Mouse (Mus musculus) liver, embryonic 11.5 days (tissue): Measurements from ENCODE around the gene Upb1. TPM values are rescaled to one million over a fixed set of nuclear protein-coding genes. Genes with fewer than 3 reads are reported as not detected.
"Not testable (repeated sequence)": the region's sequence is repeated elsewhere in the genome, so short reads cannot be mapped to it uniquely, and the experiment has no call there.

Experiments
- ATAC-seq: fragments of 200-750 bp; cut with Nextera tagmentation; replicated peaks from 2 replicates; pipeline ENCODE4 v1.8.0; 2017; ENCODE audit warnings: moderate number of reproducible peaks, mild to moderate bottlenecking, moderate TSS enrichment, moderate library complexity; ENCODE audit not compliant: low FRiP score
- DNase-seq: peaks from one replicate; pipeline ENCODE4 v3.0.0-alpha.2; 2017; ENCODE audit warnings: low spot score
- H3K27ac ChIP-seq: fragments of 300-500 bp; sonication (generic); 2 replicates; pipeline ENCODE4 v1.5.1; 2014; ENCODE audit warnings: mild to moderate bottlenecking, low read depth, low read length, control low read depth
- H3K27me3 ChIP-seq: fragments of 300-500 bp; sonication (generic); replicated peaks from 2 replicates; pipeline ENCODE4 v1.6.1; 2014; ENCODE audit warnings: low read length, mixed read lengths; ENCODE audit not compliant: control insufficient read depth, insufficient read depth
- H3K36me3 ChIP-seq: fragments of 300-500 bp; sonication (generic); 2 replicates; pipeline ENCODE4 v1.6.1; 2014; ENCODE audit warnings: mild to moderate bottlenecking, low read length, moderate library complexity, mixed read lengths; ENCODE audit not compliant: control insufficient read depth, insufficient read depth
- H3K4me1 ChIP-seq: fragments of 300-500 bp; sonication (generic); replicated peaks from 2 replicates; pipeline ENCODE4 v1.6.1; 2014; ENCODE audit warnings: low read length, mixed read lengths; ENCODE audit not compliant: control insufficient read depth, insufficient read depth
- H3K4me2 ChIP-seq: fragments of 300-500 bp; sonication (generic); 2 replicates; pipeline ENCODE4 v1.6.1; 2014; ENCODE audit warnings: mild to moderate bottlenecking, control low read depth, moderate library complexity
- H3K4me3 ChIP-seq: fragments of 300-500 bp; sonication (generic); 2 replicates; pipeline ENCODE4 v1.5.1; 2014; ENCODE audit warnings: low read depth, low read length, control low read depth
- H3K9ac ChIP-seq: fragments of 300-500 bp; sonication (generic); 2 replicates; pipeline ENCODE4 v1.6.1; 2014; ENCODE audit warnings: low read depth, low read length, control low read depth
- H3K9me3 ChIP-seq: fragments of 300-500 bp; sonication (generic); 2 replicates; pipeline ENCODE4 v1.6.1; 2016; ENCODE audit warnings: low read length, inconsistent platforms, mixed read lengths; ENCODE audit not compliant: control insufficient read depth
- whole genome bisulfite sequencing: fragments of 180-500 bp; shearing (Covaris S2); extraction: QIAGEN DNeasy Blood & Tissue Kit; methylation state at CpG from one replicate; pipeline ENCODE4 v1.1.7; 2014; 5-methylcytosine and 5-hydroxymethylcytosine counted together
- polyA plus RNA-seq: library from polyadenylated mRNA; unstranded; fragments of >200 nt; fragmentation: Nextera tagmentation; extraction: Ambion mirVana; gene quantifications from 2 replicates; pipeline ENCODE4 v1.2.1, GENCODE M21; 2014

Upb1 gene
- 5.5 and 5.7 TPM in 2 replicates for polyA plus RNA-seq

GRCm38 (mm10) chr10:75400958-75401357 lies at the start of gene Upb1:
TSS of gene Upb1 (plus strand) at chr10:75401115.
- H3K36me3 ChIP-seq, result no peaks in the 10 kb centered on the region
- no peak within 1 kb of the TSS for H3K9ac ChIP-seq
- no peak within 1 kb of the TSS for H3K4me2 ChIP-seq
- no peak within 1 kb of the TSS for H3K4me3 ChIP-seq
- ATAC-seq (no peak), DNase-seq (no peak)
- WGBS, result 74% methylated on average over 4 of the region's 4 CpGs
- H3K27me3 ChIP-seq, result no peaks in the 10 kb centered on the region
- H3K27ac ChIP-seq, result no peak within 1 kb of the TSS
- no peaks in the 10 kb centered on the region for H3K9me3 ChIP-seq
- H3K4me1 ChIP-seq, result peaks cover 6% of the 10 kb centered on the region; the same call in 1 of the 2 replicates

GRCm38 (mm10) chr10:75352541-75352940 lies 48.4 kb upstream of the Upb1 start:
- Histone ChIP-seq H3K4me2 (no peak overlapping the region), H3K4me1 (no peaks in the 10 kb centered on the region), H3K9me3 (no peaks in the 10 kb centered on the region), H3K36me3 (no peaks in the 10 kb centered on the region), H3K27ac (no peak overlapping the region), H3K9ac (no peak overlapping the region), H3K4me3 (no peak overlapping the region), H3K27me3 (no peaks in the 10 kb centered on the region)
- no peak for DNase-seq
- no peak for ATAC-seq
- 91% methylated on average over 12 of the region's 12 CpGs for WGBS

GRCm38 (mm10) chr10:75353838-75354241 lies 47.1 kb upstream of the Upb1 start:
- peak; percentile 23; the same call in 1 of the 2 replicates for ATAC-seq
- not testable (repeated sequence) for H3K27me3 ChIP-seq, DNase-seq, H3K4me2 ChIP-seq, H3K4me3 ChIP-seq, H3K9ac ChIP-seq, H3K27ac ChIP-seq, H3K9me3 ChIP-seq, H3K36me3 ChIP-seq, H3K4me1 ChIP-seq
- WGBS, result 37% methylated on average over 8 of the region's 9 CpGs

- no peaks in the 10 kb centered on the region for H3K36me3 ChIP-seq
- WGBS, result 52% methylated on average over 4 of the region's 4 CpGs
- H3K4me2 ChIP-seq, result no peak overlapping the region
- DNase-seq, result no peak
- no peak for ATAC-seq
- H3K4me1 ChIP-seq, result no peaks in the 10 kb centered on the region
- no peaks in the 10 kb centered on the region for H3K27me3 ChIP-seq
- H3K9ac ChIP-seq, result no peak overlapping the region
- H3K9me3 ChIP-seq, result no peaks in the 10 kb centered on the region
- no peak overlapping the region for H3K4me3 ChIP-seq
- no peak overlapping the region for H3K27ac ChIP-seq
Measured at GRCm38 (mm10) chr10:75355341-75355740, 45.6 kb upstream of the Upb1 start.

GRCm38 (mm10) chr10:75364214-75364690 lies 36.7 kb upstream of the Upb1 start:
- H3K9me3 ChIP-seq, H3K9ac ChIP-seq, H3K36me3 ChIP-seq, H3K4me1 ChIP-seq, H3K27ac ChIP-seq, DNase-seq, H3K27me3 ChIP-seq, H3K4me3 ChIP-seq, H3K4me2 ChIP-seq: not testable (repeated sequence)
- 32% methylated on average over 1 of the region's 1 CpGs for WGBS
- ATAC-seq, result peak; percentile 54

- Histone ChIP-seq H3K4me2 (no peak overlapping the region), H3K36me3 (no peaks in the 10 kb centered on the region), H3K9ac (no peak overlapping the region), H3K27ac (peak overlapping the region; percentile 47; the same call in 1 of the 2 replicates), H3K4me1 (no peaks in the 10 kb centered on the region), H3K27me3 (no peaks in the 10 kb centered on the region), H3K9me3 (no peaks in the 10 kb centered on the region), H3K4me3 (no peak overlapping the region)
- WGBS, result 74% methylated on average over 9 of the region's 9 CpGs
- no peak for ATAC-seq
- DNase-seq, result no peak
Measured at GRCm38 (mm10) chr10:75364796-75365195, 36.1 kb upstream of the Upb1 start.

- H3K9ac ChIP-seq, result no peak overlapping the region
- ATAC-seq (no peak), DNase-seq (no peak)
- H3K36me3 ChIP-seq, result no peaks in the 10 kb centered on the region
- WGBS, result 43% methylated on average over 6 of the region's 6 CpGs
- peak overlapping the region; percentile 19 for H3K4me3 ChIP-seq
- no peak overlapping the region for H3K27ac ChIP-seq
- peak overlapping the region; percentile 29 for H3K4me2 ChIP-seq
- H3K9me3 ChIP-seq, result no peaks in the 10 kb centered on the region
- H3K27me3 ChIP-seq, result no peaks in the 10 kb centered on the region
- no peaks in the 10 kb centered on the region for H3K4me1 ChIP-seq
Measured at GRCm38 (mm10) chr10:75365231-75365633, 35.7 kb upstream of the Upb1 start.

GRCm38 (mm10) chr10:75373655-75374351 lies 27.1 kb upstream of the Upb1 start:
- H3K4me1 ChIP-seq, H3K27ac ChIP-seq, H3K4me3 ChIP-seq, DNase-seq, H3K9me3 ChIP-seq, H3K27me3 ChIP-seq, ATAC-seq, H3K4me2 ChIP-seq, H3K9ac ChIP-seq, H3K36me3 ChIP-seq: not testable (repeated sequence)
- WGBS, result 78% methylated on average over 15 of the region's 19 CpGs

GRCm38 (mm10) chr10:75378688-75379087 lies 22.2 kb upstream of the Upb1 start:
- no peaks in the 10 kb centered on the region for H3K36me3 ChIP-seq
- H3K27ac ChIP-seq, result no peak overlapping the region
- H3K4me1 ChIP-seq, result no peaks in the 10 kb centered on the region
- ATAC-seq (no peak), DNase-seq (no peak)
- H3K9me3 ChIP-seq, result no peaks in the 10 kb centered on the region
- H3K4me3 ChIP-seq, result no peak overlapping the region
- no peak overlapping the region for H3K4me2 ChIP-seq
- no peak overlapping the region for H3K9ac ChIP-seq
- H3K27me3 ChIP-seq, result no peaks in the 10 kb centered on the region
- 86% methylated on average over 10 of the region's 10 CpGs for WGBS
